Mouse (Mus musculus) cerebellum, adult 2 months (tissue): Measurements from ENCODE around the gene Iqcn.

Experiments used
- CTCF ChIP-seq: fragments of 200-500 bp; IDR thresholded peaks from 2 replicates; pipeline ENCODE4 v1.5.1; 2011; ENCODE audit warnings: low read depth, mild to moderate bottlenecking, control low read depth, low read length, moderate library complexity, borderline replicate concordance; ENCODE audit not compliant: insufficient read depth
- POLR2A ChIP-seq: fragments of 200-500 bp; IDR thresholded peaks from 2 replicates; pipeline ENCODE4 v1.6.1; 2011; ENCODE audit warnings: low read length, control low read depth, borderline replicate concordance; ENCODE audit not compliant: insufficient read depth

DNA sequence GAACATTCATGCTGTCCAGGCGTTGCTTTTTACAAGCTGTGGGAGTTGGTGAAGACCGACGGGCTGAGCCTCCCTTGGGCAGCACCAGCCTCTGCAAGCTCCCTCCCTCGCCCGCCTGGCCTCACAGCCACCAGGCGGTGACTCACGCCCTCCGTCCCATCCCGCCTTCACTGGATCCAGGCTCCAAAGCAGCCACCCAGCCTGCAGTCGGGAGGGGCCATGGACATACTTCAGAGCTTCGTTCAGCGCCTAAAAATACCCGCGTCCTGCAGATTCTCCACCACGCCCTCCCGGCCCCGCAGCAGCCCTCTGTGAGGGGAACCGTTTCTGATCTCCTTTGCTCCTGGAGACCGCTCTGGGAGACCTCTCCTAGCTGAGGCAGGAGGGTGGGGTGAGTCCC, 21.1 kb upstream of the Iqcn start:
- TF ChIP-seq CTCF = no peak
- TF ChIP-seq POLR2A = no peak
